Mouse (Mus musculus) E14TG2a.4 (cell line): ENCODE results near the gene Casc3.

Experiments
- CTCF ChIP-seq: conservative IDR thresholded peaks from 2 replicates; pipeline ENCODE4 v1.5.1; 2014; ENCODE audit warnings: low read length
- NANOG ChIP-seq: IDR thresholded peaks from 2 replicates; pipeline ENCODE4 v1.6.1; 2014; ENCODE audit warnings: borderline replicate concordance, low read length, mixed read lengths
- POU5F1 ChIP-seq: IDR thresholded peaks from 2 replicates; pipeline ENCODE4 v1.6.1; 2014; ENCODE audit warnings: low read length, borderline replicate concordance

- TF ChIP-seq CTCF = no peak
- no peak for TF ChIP-seq NANOG
- TF ChIP-seq POU5F1 = no peak
Measured at GRCm38 (mm10) chr11:98838512-98838911, 33.8 kb downstream of the Casc3 start.
